8 mouse cellular contexts compared by ENCODE assay signal in the genomic region with DNA sequence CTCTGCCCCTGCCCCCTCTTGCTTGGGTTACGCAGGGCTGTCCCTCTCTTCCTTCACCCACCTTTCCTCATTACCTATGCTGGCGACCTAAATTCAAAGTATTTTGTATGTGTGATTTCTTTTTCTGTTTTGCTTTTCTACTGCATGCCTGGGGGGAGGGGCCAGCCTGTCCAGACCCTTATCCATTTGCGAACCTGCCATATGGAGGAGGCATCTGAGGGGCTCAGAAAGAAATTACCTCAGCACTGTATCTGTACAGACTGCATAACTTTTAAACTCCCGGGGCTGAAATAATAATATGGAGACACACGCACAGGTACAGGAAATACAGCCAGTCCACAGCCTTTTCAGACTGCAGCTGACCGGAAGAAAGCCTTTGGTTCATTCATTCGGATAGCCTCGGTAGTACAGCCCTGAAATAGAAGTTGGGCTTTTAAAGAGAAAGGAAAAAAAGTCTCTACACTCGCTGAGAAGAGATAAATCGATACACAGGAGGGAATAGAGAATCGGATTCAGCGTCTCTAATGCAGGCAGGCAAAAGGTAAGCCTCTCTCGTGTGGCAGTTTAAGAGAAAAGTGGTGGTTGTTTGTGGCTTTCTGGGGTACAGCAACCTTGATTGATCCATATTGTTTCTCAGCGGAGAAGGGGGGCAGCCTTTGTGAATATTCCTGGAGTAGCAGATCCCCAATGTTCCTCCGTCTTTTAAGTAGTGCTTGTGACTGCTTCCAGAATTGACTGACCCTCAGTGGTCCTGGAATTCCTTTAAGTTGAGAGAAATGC. TPM values are rescaled to one million over a fixed set of nuclear protein-coding genes. Genes with fewer than 3 reads are reported as not detected.
DNase-seq lines count a peak whose midpoint lies in the region; ATAC-seq and TF ChIP-seq lines count a peak whose summit lies in the region.

A gene (minus strand): TSS at position 273 of the 780 bp plus-strand sequence.

- no peak for TF ChIP-seq POLR2A in embryonic fibroblast, embryonic 13.5 days (IDR thresholded peaks at IDR 0.05; ENCODE audit: low read depth, low read length)

- in situ Hi-C loops in Patski (cut with MboI; ENCODE audit: low pct_unique_long_range_greater_than_20kb): no loop called here

- H3K36me3 ChIP-seq in macrophage (ENCODE audit: inconsistent target): no peaks in the 10 kb centered on the region
- no peaks in the 10 kb centered on the region for H3K36me3 ChIP-seq in stomach, embryonic 15.5 days

- H3K27ac ChIP-seq in embryonic fibroblast, embryonic 13.5 days (ENCODE audit: insufficient read depth, low read length): peak within 1 kb of the TSS; percentile 19; the same call in 1 of the 2 replicates
- H3K27ac ChIP-seq in macrophage: peak within 1 kb of the TSS; percentile 75
- peak within 1 kb of the TSS; percentile 78 for H3K27ac ChIP-seq in stomach, embryonic 15.5 days

- POLR2A ChIA-PET in Patski (lab: Charles Lee): interaction anchor here (0.6 to 1.7 kb wide), 6 partner anchors 9 to 151 kb away, joined by 3 to 6 read pairs (median 3); a partner anchor contains a TSS

- peak within 1 kb of the TSS; percentile 89 for H3K4me2 ChIP-seq in stomach, embryonic 15.5 days

- CTCF ChIA-PET in Patski (lab: Charles Lee): interaction anchor here (3.6 kb wide), 1 partner anchor 21 kb away, joined by 10 read pairs; no protein-coding TSS in a partner anchor

- peaks cover 7% of the 10 kb centered on the region; the same call in 1 of the 2 replicates for H3K4me1 ChIP-seq in embryonic fibroblast, embryonic 13.5 days (ENCODE audit: control insufficient read depth, insufficient read depth, low read length)
- H3K4me1 ChIP-seq in stomach, embryonic 15.5 days: peaks cover 14% of the 10 kb centered on the region

- TF ChIP-seq CTCF in Patski (IDR thresholded peaks at IDR 0.05): no peak
- no peak for TF ChIP-seq CTCF in embryonic fibroblast, embryonic 13.5 days (IDR thresholded peaks at IDR 0.05; ENCODE audit: borderline replicate concordance, insufficient read depth, low read length)

- WGBS in large intestine, adult 2 months: 12% methylated on average over 15 of the region's 15 CpGs
- 8% methylated on average over 13 of the region's 15 CpGs for WGBS in macrophage (ENCODE audit: missing documents)
- 8% methylated on average over 15 of the region's 15 CpGs for WGBS in stomach, embryonic 15.5 days

- no peaks in the 10 kb centered on the region for H3K27me3 ChIP-seq in Patski
- no peaks in the 10 kb centered on the region for H3K27me3 ChIP-seq in stomach, embryonic 15.5 days (replicated peaks)

- no peak for ATAC-seq in CD4-positive, CD25-positive, alpha-beta regulatory T cell, adult 4 months
- no peak for ATAC-seq in Patski
- ATAC-seq in stomach, embryonic 15.5 days (ENCODE audit: insufficient read depth, low FRiP score, low read depth): 0 out of 2 replicates have a peak, but pooled peaks have one; percentile 0

- H3K9me3 ChIP-seq in stomach, embryonic 15.5 days: no peaks in the 10 kb centered on the region

- intact Hi-C loops in heart, postnatal 25 days (cut with DNase I): loop anchor here (2.0 kb wide), 1 partner anchor 21 kb away; no protein-coding TSS in a partner anchor

- H3K79me2 ChIP-seq in macrophage (ENCODE audit: inconsistent target): no peaks in the 10 kb centered on the region

- no peak for DNase-seq in Patski (ENCODE audit: low read depth, low spot score)
- DNase-seq in heart, postnatal 25 days (ENCODE audit: low spot score): no peak
- no peak for DNase-seq in large intestine, adult 2 months (ENCODE audit: low read depth, low spot score)
- no peak for DNase-seq in right cerebral cortex, adult 18-20 months

- H3K9ac ChIP-seq in stomach, embryonic 15.5 days: peak within 1 kb of the TSS; percentile 47

- H3K4me3 ChIP-seq in embryonic fibroblast, embryonic 13.5 days (ENCODE audit: insufficient read depth, low read length): peak within 1 kb of the TSS; percentile 46
- H3K4me3 ChIP-seq in macrophage (ENCODE audit: inconsistent target): peak within 1 kb of the TSS; percentile 57
- peak within 1 kb of the TSS; percentile 73 for H3K4me3 ChIP-seq in stomach, embryonic 15.5 days (replicated peaks)

RNA-seq across cellular contexts. Expression of the gene that starts here (rescaled TPM):
- 10 to 100 TPM; 33.1 to 51.1 TPM for polyA plus RNA-seq in CD4-positive, CD25-positive, alpha-beta regulatory T cell, adult 4 months (2017; shearing (Covaris generic))
- polyA plus RNA-seq in Patski (2021) (35.6 TPM), macrophage (2018) (23.6 to 28.0 TPM (median 23.7 TPM) in 3 replicates)
- 18.0 and 22.4 TPM in 2 replicates for polyA plus RNA-seq in embryonic fibroblast, embryonic 13.5 days (2011; ENCODE audit: insufficient read length, low read depth, missing spikeins)
- 10 to 100 TPM; 15.4 to 16.8 TPM for total RNA-seq in heart, postnatal 25 days (2021)
- polyA plus RNA-seq in large intestine, adult 2 months (2012; rRNA removed): 12.1 and 15.7 TPM in 2 replicates
- total RNA-seq in macrophage (2018; cell fraction: chromatin; rRNA removed): 10 to 100 TPM in 23 of 26 experiments, 1 to 10 TPM in 3; 7.2 to 82.4 (median 41.6) TPM
- 10 to 100 TPM in 25 of 26 experiments, 1 to 10 TPM in 1; 9.1 to 34.3 (median 22.3) TPM for total RNA-seq in macrophage (2018; cell fraction: cytosol; rRNA removed)
- total RNA-seq in macrophage (2018; cell fraction: nucleus; rRNA removed): 10 to 100 TPM in 25 of 26 experiments, 1 to 10 TPM in 1; 9.9 to 63.2 (median 24.7) TPM
- 29.6 and 31.7 TPM in 2 replicates for polyA plus RNA-seq in stomach, embryonic 15.5 days (2015; fragmentation: Nextera tagmentation; extraction: Ambion mirVana)

Comparison
In these comparisons a context has a peak if more than half of its experiments do, and no peak if none do; other contexts are left out.
1. H3K27ac ChIP-seq: peak in every context shown above with its lines; median percentile 78 in stomach, embryonic 15.5 days; 75 in macrophage; 19 in embryonic fibroblast, embryonic 13.5 days.